Mouse (Mus musculus): ENCODE data around the gene Prdm5.

GRCm38 (mm10) chr6:65849687-65850086 lies 70.9 kb downstream of the Prdm5 start:
- TF ChIP-seq CTCF (IDR thresholded peaks at IDR 0.05; ENCODE audit: low read depth) (no peak), EP300 (optimal IDR thresholded peaks at IDR 0.05) (no peak)
